Mouse (Mus musculus) stomach, postnatal 0 days (tissue): ENCODE data around the gene Olfr544.
"Not testable (repeated sequence)": the region's sequence is repeated elsewhere in the genome, so short reads cannot be mapped to it uniquely, and the experiment has no call there.

Experiments used
- CTCF ChIP-seq: IDR thresholded peaks from 2 replicates; pipeline ENCODE4 v1.5.1; 2016; ENCODE audit warnings: antibody characterized with exemption, low read depth, mild to moderate bottlenecking, moderate library complexity
- EP300 ChIP-seq: optimal IDR thresholded peaks from 2 replicates; pipeline ENCODE3; 2016; ENCODE audit warnings: antibody characterized with exemption

DNA sequence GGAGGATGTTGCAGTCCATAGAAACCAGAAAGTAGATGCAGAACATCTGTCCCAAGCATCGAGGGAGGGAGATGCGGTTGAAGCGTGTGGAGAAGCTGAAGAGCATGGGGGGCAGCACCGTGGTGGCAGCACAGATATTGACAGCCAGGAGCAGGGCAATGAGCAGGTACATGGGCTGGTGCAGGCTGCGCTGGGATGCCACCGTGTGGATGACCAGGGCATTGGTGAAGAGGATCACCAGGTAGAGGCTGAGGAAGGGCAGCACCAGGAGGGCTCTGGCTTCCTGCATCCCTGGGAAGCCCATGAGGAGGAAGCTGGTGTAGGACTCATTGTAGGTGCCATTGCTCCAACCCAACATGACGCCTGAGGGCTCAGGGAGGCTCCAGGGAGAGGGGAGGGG lies 6.3 kb upstream of the Olfr544 start:
- TF ChIP-seq CTCF: 0 out of 2 replicates have a peak, but pooled peaks have one; percentile 19
- not testable (repeated sequence) for TF ChIP-seq EP300
